Mouse (Mus musculus): ENCODE measurements around the gene Ctrc. TPM values are rescaled to one million over a fixed set of nuclear protein-coding genes. Genes with fewer than 3 reads are reported as not detected.

The Ctrc gene
- polyA plus RNA-seq, 1 experiment from 2014 or later, result not detected

- Histone ChIP-seq H3K4me1 (replicated peaks) (peaks cover 5% of the 10 kb centered on the region; the same call in 1 of the 2 replicates), H3K9ac (replicated peaks) (no peak overlapping the region), H3K36me3 (peaks cover 22% of the 10 kb centered on the region), H3K4me3 (replicated peaks) (no peak overlapping the region), H3K9me3 (no peaks in the 10 kb centered on the region), H3K27ac (no peak overlapping the region), H3K27me3 (no peaks in the 10 kb centered on the region), H3K4me2 (no peak overlapping the region)
- 81% methylated on average over 7 of the region's 7 CpGs for WGBS
- ATAC-seq (ENCODE audit: insufficient number of reproducible peaks, insufficient read depth, low FRiP score, low TSS enrichment, low read depth), result no peak
These were observed 49.8 kb downstream of the Ctrc start for GRCm38 (mm10) chr4:141796356-141796755.

DNA sequence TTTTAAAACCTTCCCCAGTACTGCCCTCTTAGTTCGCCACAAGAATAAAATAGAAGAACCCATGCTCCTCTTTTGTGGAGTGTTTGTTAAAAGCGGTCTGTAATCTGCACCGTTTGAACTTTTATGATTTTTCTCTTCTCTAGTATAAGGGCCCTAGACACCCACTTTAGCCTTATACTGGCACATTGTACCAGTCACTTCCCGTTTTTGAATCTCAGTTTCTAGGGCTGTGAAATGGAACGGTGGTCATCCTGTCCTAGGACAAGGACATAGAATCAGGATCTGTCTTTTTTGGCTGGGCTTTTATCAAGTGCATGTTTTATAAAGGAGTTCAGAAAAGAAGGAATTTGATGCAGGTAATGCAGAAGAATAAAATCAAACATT, 52.0 kb downstream of the Ctrc start:
- Histone ChIP-seq H3K27ac (peak overlapping the region; percentile 93), H3K4me3 (replicated peaks) (peak overlapping the region; percentile 68), H3K4me2 (peak overlapping the region; percentile 57), H3K36me3 (peaks cover 22% of the 10 kb centered on the region), H3K9ac (replicated peaks) (peak overlapping the region; percentile 73), H3K4me1 (replicated peaks) (peaks cover 13% of the 10 kb centered on the region), H3K9me3 (no peaks in the 10 kb centered on the region), H3K27me3 (no peaks in the 10 kb centered on the region)
- 13% methylated on average over 5 of the region's 5 CpGs for WGBS
- ATAC-seq (ENCODE audit: insufficient number of reproducible peaks, insufficient read depth, low FRiP score, low TSS enrichment, low read depth), result no peak

DNA sequence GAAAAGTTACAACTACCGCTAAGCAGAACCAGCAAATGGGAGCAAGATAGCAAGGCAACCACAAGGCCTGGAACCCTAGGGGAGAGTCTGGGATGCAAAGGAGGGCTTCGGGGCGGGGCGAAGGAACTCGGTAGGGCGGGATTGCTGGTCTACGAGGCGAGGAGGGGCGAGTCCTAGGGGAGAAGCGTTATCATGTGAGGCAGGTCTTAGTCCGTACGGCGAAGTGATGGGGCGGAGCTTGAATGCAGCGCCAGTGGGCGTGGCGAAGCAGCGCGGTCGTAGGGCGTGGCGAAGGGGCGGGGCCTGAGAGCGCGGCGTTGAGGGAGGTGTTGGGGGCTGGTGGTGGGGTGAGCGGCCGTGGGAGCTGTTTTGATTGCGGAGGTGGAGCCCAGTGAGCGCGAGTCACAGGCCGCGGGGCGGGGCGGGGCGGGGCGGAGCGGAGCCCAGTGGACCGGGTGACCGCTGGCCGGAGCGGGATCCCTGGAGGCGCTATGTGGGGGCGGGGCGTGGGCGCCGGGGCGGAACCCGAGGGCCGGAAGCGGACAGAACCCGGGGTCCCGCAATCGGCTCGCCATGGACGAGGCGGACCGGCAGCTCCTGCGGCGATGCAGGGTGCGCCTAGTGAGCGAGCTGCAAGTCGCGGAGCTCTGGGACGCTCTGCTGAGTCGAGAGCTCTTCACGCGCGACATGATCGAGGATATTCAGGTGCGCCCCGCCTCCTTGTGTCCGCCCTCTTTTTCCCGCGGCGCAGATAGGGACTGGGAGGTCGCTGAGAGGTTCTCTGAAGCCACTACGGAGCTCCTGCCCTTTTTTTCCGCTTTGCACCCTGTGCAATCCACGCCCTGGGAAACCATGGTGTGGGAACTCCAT, 52.6 kb downstream of the Ctrc start, which contains the start of gene Casp9:
Casp9 (plus strand) TSS at position 331 of the 870 bp plus-strand sequence.
- H3K9me3 ChIP-seq, result no peaks in the 10 kb centered on the region
- H3K27me3 ChIP-seq, result no peaks in the 10 kb centered on the region
- peak within 1 kb of the TSS; percentile 68 for H3K4me3 ChIP-seq (replicated peaks)
- under 1% methylated on average over 76 of the region's 80 CpGs for WGBS
- peak within 1 kb of the TSS; percentile 73 for H3K9ac ChIP-seq (replicated peaks)
- H3K4me2 ChIP-seq, result peak within 1 kb of the TSS; percentile 57
- peak; percentile 75 for ATAC-seq (ENCODE audit: insufficient number of reproducible peaks, insufficient read depth, low FRiP score, low TSS enrichment, low read depth)
- peaks cover 13% of the 10 kb centered on the region for H3K4me1 ChIP-seq (replicated peaks)
- H3K36me3 ChIP-seq, result peaks cover 22% of the 10 kb centered on the region
- H3K27ac ChIP-seq, result peak within 1 kb of the TSS; percentile 93

DNA sequence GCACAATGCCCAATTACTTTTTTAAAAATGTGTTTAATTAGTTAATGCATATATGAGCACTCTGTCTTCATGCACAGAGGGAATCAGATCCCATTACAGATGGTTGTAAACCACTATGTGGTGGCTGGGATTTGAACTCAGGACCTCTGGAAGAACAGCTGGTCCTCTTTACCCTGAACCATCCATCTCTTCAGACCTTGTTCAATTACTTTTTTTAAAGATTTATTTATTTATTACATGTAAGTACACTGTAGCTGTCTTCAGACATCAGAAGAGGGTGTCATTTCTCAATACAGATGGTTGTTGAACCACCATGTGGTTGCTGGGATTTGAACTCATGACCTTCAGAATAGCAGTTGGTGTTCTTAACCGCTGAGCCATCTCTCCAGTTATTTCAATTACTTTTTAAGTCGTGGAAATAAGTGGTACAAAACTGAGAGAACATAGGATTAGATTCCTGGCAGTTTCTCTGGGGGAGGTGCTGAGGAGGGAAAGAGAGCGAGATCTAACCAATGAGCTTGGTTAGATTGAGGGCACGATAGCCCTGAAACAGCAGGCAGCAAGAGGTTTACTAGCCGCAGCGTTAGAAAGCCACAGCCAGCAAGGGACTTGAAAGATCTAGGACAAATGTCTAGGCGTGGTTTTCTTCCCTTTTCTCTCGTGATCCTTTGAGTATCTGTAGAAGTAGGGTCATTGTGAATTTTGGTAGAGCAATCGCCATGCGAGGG, 53.4 kb downstream of the Ctrc start:
- 10% methylated on average over 10 of the region's 10 CpGs for WGBS

GRCm38 (mm10) chr4:141791951-141792350, 54.2 kb downstream of the Ctrc start:
- peaks cover 15% of the 10 kb centered on the region for H3K36me3 ChIP-seq
- WGBS, result 87% methylated on average over 8 of the region's 8 CpGs
- H3K27ac ChIP-seq, result no peak overlapping the region
- no peaks in the 10 kb centered on the region for H3K9me3 ChIP-seq
- H3K4me3 ChIP-seq (replicated peaks), result no peak overlapping the region
- no peak for ATAC-seq (ENCODE audit: insufficient number of reproducible peaks, insufficient read depth, low FRiP score, low TSS enrichment, low read depth)
- no peaks in the 10 kb centered on the region for H3K27me3 ChIP-seq
- no peak overlapping the region for H3K4me2 ChIP-seq
- H3K4me1 ChIP-seq (replicated peaks), result peaks cover 13% of the 10 kb centered on the region
- H3K9ac ChIP-seq (replicated peaks), result no peak overlapping the region

More for the DNA sequence above, 53.4 kb downstream of the Ctrc start:
- H3K9me3 ChIP-seq, result no peaks in the 10 kb centered on the region
- H3K27ac ChIP-seq, result peak overlapping the region; percentile 93
- peak overlapping the region; percentile 68 for H3K4me3 ChIP-seq (replicated peaks)
- peak overlapping the region; percentile 40 for H3K9ac ChIP-seq (replicated peaks)
- peaks cover 17% of the 10 kb centered on the region for H3K36me3 ChIP-seq
- ATAC-seq (ENCODE audit: insufficient number of reproducible peaks, insufficient read depth, low FRiP score, low TSS enrichment, low read depth), result no peak
- no peaks in the 10 kb centered on the region for H3K27me3 ChIP-seq
- H3K4me2 ChIP-seq, result peak overlapping the region; percentile 57
- peaks cover 13% of the 10 kb centered on the region for H3K4me1 ChIP-seq (replicated peaks)

- WGBS, result 92% methylated on average over 7 of the region's 7 CpGs
- Histone ChIP-seq H3K4me1 (replicated peaks) (peaks cover 13% of the 10 kb centered on the region), H3K4me2 (peak overlapping the region; percentile 84; the same call in 1 of the 2 replicates)
These were observed 54.7 kb downstream of the Ctrc start for GRCm38 (mm10) chr4:141791486-141791885.

GRCm38 (mm10) chr4:141790524-141790990, 55.6 kb downstream of the Ctrc start, which contains the start of gene Dnajc16:
Gene Dnajc16, minus strand, starts transcription at chr4:141790931.
- Histone ChIP-seq H3K27ac (peak within 1 kb of the TSS; percentile 79), H3K4me1 (replicated peaks) (peaks cover 13% of the 10 kb centered on the region), H3K36me3 (peaks cover 18% of the 10 kb centered on the region; the same call in 1 of the 2 replicates), H3K9ac (replicated peaks) (peak within 1 kb of the TSS; percentile 94), H3K4me2 (peak within 1 kb of the TSS; percentile 84), H3K27me3 (no peaks in the 10 kb centered on the region), H3K4me3 (replicated peaks) (peak within 1 kb of the TSS; percentile 98), H3K9me3 (no peaks in the 10 kb centered on the region)
- ATAC-seq (ENCODE audit: insufficient number of reproducible peaks, insufficient read depth, low FRiP score, low TSS enrichment, low read depth), result peak; percentile 89
- WGBS, result under 1% methylated on average over 42 of the region's 42 CpGs

More at GRCm38 (mm10) chr4:141791486-141791885, 54.7 kb downstream of the Ctrc start:
- peaks cover 12% of the 10 kb centered on the region for H3K36me3 ChIP-seq
- no peaks in the 10 kb centered on the region for H3K9me3 ChIP-seq
- no peak for ATAC-seq (ENCODE audit: insufficient number of reproducible peaks, insufficient read depth, low FRiP score, low TSS enrichment, low read depth)
- no peaks in the 10 kb centered on the region for H3K27me3 ChIP-seq
- H3K9ac ChIP-seq (replicated peaks), result no peak overlapping the region
- no peak overlapping the region for H3K4me3 ChIP-seq (replicated peaks)
- H3K27ac ChIP-seq, result no peak overlapping the region

DNA sequence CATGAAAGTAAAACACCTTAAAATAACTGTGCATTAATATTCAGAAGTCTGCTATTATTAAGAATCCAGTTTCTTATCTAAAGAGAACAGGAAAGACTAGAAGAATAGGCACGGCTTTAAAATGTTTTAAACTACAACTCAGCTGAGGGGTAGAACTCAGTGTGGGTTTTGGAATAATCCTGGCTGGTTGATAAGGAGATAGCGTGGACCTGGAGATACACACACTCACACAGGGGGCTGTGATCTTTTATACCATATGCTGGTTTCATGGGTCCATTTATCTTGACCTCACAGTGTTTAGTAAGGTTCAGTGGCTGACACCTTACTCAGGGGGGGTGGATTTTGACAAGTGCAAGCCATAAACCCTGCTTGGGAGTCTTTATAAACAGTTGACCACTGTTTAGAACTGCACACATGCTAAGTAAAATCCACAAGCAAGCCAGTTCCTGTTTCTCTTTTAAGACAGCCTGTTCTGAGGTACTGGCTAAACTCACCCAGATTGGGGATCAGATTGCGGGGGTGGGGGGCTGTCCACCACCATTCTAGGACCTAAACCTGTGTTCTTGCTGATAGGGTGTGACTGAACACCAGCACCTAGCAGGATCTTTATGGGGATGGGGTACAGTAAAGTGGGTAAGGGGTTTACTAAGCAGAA, 56.5 kb downstream of the Ctrc start:
- WGBS, result 56% methylated on average over 3 of the region's 3 CpGs
- H3K27ac ChIP-seq, result peak overlapping the region; percentile 79

GRCm38 (mm10) chr4:141787462-141787861, 58.7 kb downstream of the Ctrc start:
- 87% methylated on average over 7 of the region's 7 CpGs for WGBS
- H3K4me3 ChIP-seq (replicated peaks), result no peak overlapping the region
- 0 out of 2 replicates have a peak overlapping the region, but pooled peaks have one; percentile 8 for H3K9ac ChIP-seq (replicated peaks)
- H3K4me1 ChIP-seq (replicated peaks), result peaks cover 8% of the 10 kb centered on the region
- peaks cover 48% of the 10 kb centered on the region for H3K36me3 ChIP-seq
- H3K9me3 ChIP-seq, result no peaks in the 10 kb centered on the region
- no peak for ATAC-seq (ENCODE audit: insufficient number of reproducible peaks, insufficient read depth, low FRiP score, low TSS enrichment, low read depth)
- H3K27ac ChIP-seq, result peak overlapping the region; percentile 35; the same call in 1 of the 2 replicates
- H3K4me2 ChIP-seq, result no peak overlapping the region
- H3K27me3 ChIP-seq, result no peaks in the 10 kb centered on the region

More for the DNA sequence above, 56.5 kb downstream of the Ctrc start:
- H3K4me1 ChIP-seq (replicated peaks), result peaks cover 8% of the 10 kb centered on the region
- H3K4me2 ChIP-seq, result peak overlapping the region; percentile 84
- H3K36me3 ChIP-seq, result peaks cover 27% of the 10 kb centered on the region
- no peaks in the 10 kb centered on the region for H3K27me3 ChIP-seq
- H3K9me3 ChIP-seq, result no peaks in the 10 kb centered on the region
- no peak for ATAC-seq (ENCODE audit: insufficient number of reproducible peaks, insufficient read depth, low FRiP score, low TSS enrichment, low read depth)
- peak overlapping the region; percentile 98 for H3K4me3 ChIP-seq (replicated peaks)
- peak overlapping the region; percentile 94 for H3K9ac ChIP-seq (replicated peaks)

GRCm38 (mm10) chr4:141787046-141787445, 59.1 kb downstream of the Ctrc start:
- Histone ChIP-seq H3K27me3 (no peaks in the 10 kb centered on the region), H3K4me1 (replicated peaks) (peaks cover 8% of the 10 kb centered on the region), H3K9me3 (no peaks in the 10 kb centered on the region), H3K36me3 (peaks cover 52% of the 10 kb centered on the region), H3K4me2 (no peak overlapping the region), H3K9ac (replicated peaks) (no peak overlapping the region), H3K27ac (peak overlapping the region; percentile 35; the same call in 1 of the 2 replicates), H3K4me3 (replicated peaks) (no peak overlapping the region)
- no peak for ATAC-seq (ENCODE audit: insufficient number of reproducible peaks, insufficient read depth, low FRiP score, low TSS enrichment, low read depth)
- WGBS, result 68% methylated on average over 6 of the region's 6 CpGs

Data from limb, embryonic 12.5 days (tissue).